Mouse (Mus musculus): ENCODE data around the gene Aifm1. TPM values are rescaled to one million over a fixed set of nuclear protein-coding genes. Genes with fewer than 3 reads are reported as not detected.
"Not testable (repeated sequence)": the region's sequence is repeated elsewhere in the genome, so short reads cannot be mapped to it uniquely, and the experiment has no call there.

The Aifm1 gene
- polyA plus RNA-seq, 1 experiment from 2014 or later, result 85.8 TPM

DNA sequence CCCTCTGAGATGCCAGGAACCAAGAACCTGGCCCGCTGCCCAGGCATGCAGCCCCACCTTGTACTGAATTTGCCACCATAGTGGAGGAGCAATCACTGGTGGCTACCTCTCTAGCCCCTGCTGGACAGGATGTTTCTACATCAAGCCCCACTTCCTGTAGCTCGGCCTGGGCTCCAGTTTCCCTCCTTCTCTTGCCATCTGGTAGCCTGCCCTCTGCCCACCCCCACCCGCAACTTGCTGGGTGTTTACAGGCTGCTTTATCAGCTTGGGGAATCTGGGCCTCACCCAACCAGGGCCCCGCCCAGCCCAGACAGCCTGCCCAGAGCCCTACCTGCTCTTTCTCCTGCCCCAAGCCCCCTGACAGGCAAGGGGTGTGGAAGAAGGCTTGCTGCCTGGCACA, 74.3 kb downstream of the Aifm1 start:
- DNase-seq (ENCODE audit: low spot score), result no peak
- Histone ChIP-seq H3K27ac (replicated peaks; ENCODE audit: low read depth, low read length) (no peak overlapping the region), H3K9me3 (ENCODE audit: control insufficient read depth, low read length) (no peaks in the 10 kb centered on the region), H3K4me1 (ENCODE audit: control insufficient read depth, insufficient read depth, low read length) (no peaks in the 10 kb centered on the region), H3K4me3 (ENCODE audit: low read depth, low read length) (no peak overlapping the region), H3K36me3 (ENCODE audit: control insufficient read depth, insufficient read depth, low read length) (no peaks in the 10 kb centered on the region), H3K9ac (ENCODE audit: low read length) (no peak overlapping the region), H3K27me3 (ENCODE audit: control insufficient read depth, insufficient read depth, low read length) (no peaks in the 10 kb centered on the region), H3K4me2 (ENCODE audit: low read depth, severe bottlenecking) (no peak overlapping the region)
- ATAC-seq (ENCODE audit: insufficient number of reproducible peaks, low FRiP score, low TSS enrichment, low read depth), result no peak
- 50% methylated on average over 4 of the region's 4 CpGs for WGBS

DNA sequence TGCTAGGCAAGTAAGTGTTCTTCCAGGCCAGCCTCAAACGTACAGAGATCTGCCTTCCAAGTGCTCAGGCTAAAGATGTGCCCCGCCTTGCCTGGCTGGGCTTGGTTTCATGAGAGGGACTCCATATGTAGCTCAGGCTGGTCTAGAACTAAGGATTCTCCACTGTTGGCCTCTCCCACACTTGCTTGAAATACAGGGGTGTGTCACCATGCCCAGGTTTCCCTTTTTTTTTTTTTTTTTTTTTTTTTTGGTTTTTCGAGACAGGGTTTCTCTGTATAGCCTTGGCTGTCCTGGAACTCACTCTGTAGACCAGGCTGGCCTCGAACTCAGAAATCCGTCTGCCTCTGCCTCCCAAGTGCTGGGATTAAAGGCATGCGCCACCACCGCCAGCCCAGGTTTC, 77.3 kb downstream of the Aifm1 start:
- not testable (repeated sequence) for H3K9ac ChIP-seq (ENCODE audit: low read length); H3K4me2 ChIP-seq (ENCODE audit: low read depth, severe bottlenecking); ATAC-seq (ENCODE audit: insufficient number of reproducible peaks, low FRiP score, low TSS enrichment, low read depth); H3K36me3 ChIP-seq (ENCODE audit: control insufficient read depth, insufficient read depth, low read length); H3K27me3 ChIP-seq (ENCODE audit: control insufficient read depth, insufficient read depth, low read length); H3K27ac ChIP-seq (replicated peaks; ENCODE audit: low read depth, low read length); DNase-seq (ENCODE audit: low spot score); H3K4me1 ChIP-seq (ENCODE audit: control insufficient read depth, insufficient read depth, low read length); H3K4me3 ChIP-seq (ENCODE audit: low read depth, low read length); H3K9me3 ChIP-seq (ENCODE audit: control insufficient read depth, low read length)
- 88% methylated on average over 4 of the region's 7 CpGs for WGBS

DNA sequence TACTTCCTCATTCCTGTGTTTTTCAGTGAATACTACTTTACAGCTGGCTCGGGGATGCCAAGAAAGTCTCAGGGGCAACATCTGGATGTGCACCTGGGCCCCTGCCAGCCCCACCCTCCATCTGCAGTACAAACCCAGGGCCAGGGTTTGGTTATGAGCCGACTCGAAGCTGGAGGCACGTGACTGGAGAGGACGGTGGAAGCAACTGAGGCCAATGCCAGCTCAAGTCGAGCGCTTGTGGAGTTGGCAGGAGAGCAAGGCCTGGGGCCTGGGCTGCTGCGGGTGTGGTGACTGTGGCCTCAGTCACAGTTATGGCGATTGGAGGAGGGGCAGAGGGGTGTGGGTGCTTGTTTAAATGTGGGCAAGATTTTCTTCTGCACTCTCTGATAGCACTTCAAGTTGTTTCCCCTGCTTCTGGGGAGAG, 77.9 kb downstream of the Aifm1 start:
- ATAC-seq (ENCODE audit: insufficient number of reproducible peaks, low FRiP score, low TSS enrichment, low read depth), result no peak
- H3K27ac ChIP-seq (replicated peaks; ENCODE audit: low read depth, low read length), result no peak overlapping the region
- no peak for DNase-seq (ENCODE audit: low spot score)
- H3K27me3 ChIP-seq (ENCODE audit: control insufficient read depth, insufficient read depth, low read length), result no peaks in the 10 kb centered on the region
- 80% methylated on average over 9 of the region's 9 CpGs for WGBS
- no peak overlapping the region for H3K4me3 ChIP-seq (ENCODE audit: low read depth, low read length)
- H3K4me1 ChIP-seq (ENCODE audit: control insufficient read depth, insufficient read depth, low read length), result no peaks in the 10 kb centered on the region; the same call in 1 of the 2 replicates
- H3K9ac ChIP-seq (ENCODE audit: low read length), result no peak overlapping the region
- no peak overlapping the region for H3K4me2 ChIP-seq (ENCODE audit: low read depth, severe bottlenecking)
- H3K36me3 ChIP-seq (ENCODE audit: control insufficient read depth, insufficient read depth, low read length), result no peaks in the 10 kb centered on the region
- no peaks in the 10 kb centered on the region for H3K9me3 ChIP-seq (ENCODE audit: control insufficient read depth, low read length)

DNA sequence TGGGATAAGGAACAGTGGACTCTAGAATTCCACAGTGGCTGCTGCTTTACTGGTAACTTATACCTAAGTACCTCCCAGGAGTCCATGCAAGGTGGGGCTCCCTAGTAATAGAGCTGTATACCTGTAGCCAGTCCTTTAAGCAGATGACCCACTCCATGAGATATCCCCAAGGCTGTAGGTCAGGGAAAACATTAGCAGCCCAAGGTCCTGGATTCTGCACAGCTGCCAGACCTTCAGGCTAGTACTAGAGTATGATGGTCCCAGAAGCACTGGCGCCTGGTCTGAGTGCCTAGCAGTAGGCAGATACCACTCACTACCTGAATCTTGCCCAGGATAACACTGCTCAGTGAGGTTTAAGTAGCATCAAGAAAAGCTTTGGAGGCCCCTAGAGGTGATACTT, 79.1 kb downstream of the Aifm1 start:
- no peaks in the 10 kb centered on the region for H3K9me3 ChIP-seq (ENCODE audit: control insufficient read depth, low read length)
- 94% methylated on average over 1 of the region's 1 CpGs for WGBS
- H3K27ac ChIP-seq (replicated peaks; ENCODE audit: low read depth, low read length), result no peak overlapping the region
- no peak overlapping the region for H3K9ac ChIP-seq (ENCODE audit: low read length)
- no peak overlapping the region for H3K4me3 ChIP-seq (ENCODE audit: low read depth, low read length)
- no peaks in the 10 kb centered on the region for H3K27me3 ChIP-seq (ENCODE audit: control insufficient read depth, insufficient read depth, low read length)
- ATAC-seq (ENCODE audit: insufficient number of reproducible peaks, low FRiP score, low TSS enrichment, low read depth), result no peak
- no peaks in the 10 kb centered on the region for H3K36me3 ChIP-seq (ENCODE audit: control insufficient read depth, insufficient read depth, low read length)
- no peak for DNase-seq (ENCODE audit: low spot score)
- no peaks in the 10 kb centered on the region; the same call in 1 of the 2 replicates for H3K4me1 ChIP-seq (ENCODE audit: control insufficient read depth, insufficient read depth, low read length)
- H3K4me2 ChIP-seq (ENCODE audit: low read depth, severe bottlenecking), result no peak overlapping the region

DNA sequence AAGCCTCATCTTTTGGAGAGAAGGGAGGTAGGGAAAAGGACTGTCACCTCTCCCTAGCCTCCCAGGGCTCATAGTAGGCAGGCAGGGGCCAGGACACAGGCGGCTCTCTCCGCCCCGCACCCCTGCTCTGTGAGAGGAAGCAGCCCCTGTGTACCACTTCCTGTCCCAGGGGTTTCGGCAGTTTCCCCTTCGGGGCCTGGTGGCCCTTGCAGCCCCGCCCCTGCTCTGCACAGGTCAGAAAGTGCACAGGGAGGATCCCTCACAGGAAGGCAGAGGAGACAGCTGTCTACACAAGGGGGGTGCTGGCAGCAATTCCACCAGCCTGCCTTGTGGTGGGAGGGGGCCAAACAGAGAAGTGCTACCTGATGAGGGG, 79.8 kb downstream of the Aifm1 start:
- H3K27me3 ChIP-seq (ENCODE audit: control insufficient read depth, insufficient read depth, low read length), result no peaks in the 10 kb centered on the region
- H3K4me1 ChIP-seq (ENCODE audit: control insufficient read depth, insufficient read depth, low read length), result no peaks in the 10 kb centered on the region; the same call in 1 of the 2 replicates
- no peak overlapping the region for H3K4me3 ChIP-seq (ENCODE audit: low read depth, low read length)
- 34% methylated on average over 6 of the region's 6 CpGs for WGBS
- H3K9ac ChIP-seq (ENCODE audit: low read length), result no peak overlapping the region
- ATAC-seq (ENCODE audit: insufficient number of reproducible peaks, low FRiP score, low TSS enrichment, low read depth) (no peak), DNase-seq (ENCODE audit: low spot score) (no peak)
- no peaks in the 10 kb centered on the region for H3K36me3 ChIP-seq (ENCODE audit: control insufficient read depth, insufficient read depth, low read length)
- no peaks in the 10 kb centered on the region for H3K9me3 ChIP-seq (ENCODE audit: control insufficient read depth, low read length)
- H3K27ac ChIP-seq (replicated peaks; ENCODE audit: low read depth, low read length), result no peak overlapping the region
- no peak overlapping the region for H3K4me2 ChIP-seq (ENCODE audit: low read depth, severe bottlenecking)

DNA sequence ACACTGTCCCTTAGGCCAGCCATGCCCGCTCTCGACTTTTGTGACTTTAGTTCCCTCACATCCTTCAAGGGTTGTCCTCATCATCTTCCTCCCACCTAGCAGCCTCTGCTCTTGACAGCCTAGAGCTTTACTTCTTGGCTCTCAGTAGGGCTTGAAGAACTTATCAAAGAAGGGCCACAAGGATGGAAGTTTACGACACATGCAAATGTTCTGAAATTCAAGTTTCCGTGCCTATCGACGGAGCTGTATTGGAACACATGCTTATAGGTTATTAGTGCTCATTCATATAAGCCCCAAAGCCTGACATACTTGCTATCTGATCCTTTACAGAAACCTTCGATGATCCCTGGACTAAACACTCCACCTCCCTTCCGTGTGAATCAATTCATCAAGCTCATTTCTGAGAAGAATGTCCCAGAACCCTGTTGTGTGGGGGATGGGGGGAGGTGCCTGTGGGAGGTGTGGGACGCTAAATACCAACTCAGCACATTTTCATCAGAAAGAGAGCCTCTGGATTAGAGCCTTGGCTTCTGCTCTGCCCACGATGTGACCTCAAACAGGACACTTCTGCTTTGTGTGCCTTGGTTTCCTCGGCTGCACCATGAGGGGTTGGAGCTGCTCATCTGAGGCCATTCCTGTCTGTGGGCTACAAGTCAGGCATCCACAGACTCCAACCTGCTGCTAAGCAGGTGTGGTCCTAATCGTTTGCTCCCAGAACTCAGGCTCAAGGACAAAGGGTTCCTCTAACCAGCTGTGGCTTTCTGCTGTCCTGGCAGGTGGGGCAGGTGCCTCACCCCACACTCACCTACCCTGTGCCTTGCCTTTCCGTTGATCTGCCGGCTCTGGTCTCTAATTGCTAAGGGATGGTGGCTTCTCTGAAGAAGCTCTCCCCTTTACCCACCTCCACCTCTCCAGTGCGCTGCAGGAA, 80.5 kb downstream of the Aifm1 start:
- H3K4me1 ChIP-seq (ENCODE audit: control insufficient read depth, insufficient read depth, low read length), result no peaks in the 10 kb centered on the region; the same call in 1 of the 2 replicates
- H3K27ac ChIP-seq (replicated peaks; ENCODE audit: low read depth, low read length), result no peak overlapping the region
- ATAC-seq (ENCODE audit: insufficient number of reproducible peaks, low FRiP score, low TSS enrichment, low read depth) (no peak), DNase-seq (ENCODE audit: low spot score) (no peak)
- no peak overlapping the region for H3K4me3 ChIP-seq (ENCODE audit: low read depth, low read length)
- H3K9ac ChIP-seq (ENCODE audit: low read length), result no peak overlapping the region
- no peaks in the 10 kb centered on the region for H3K9me3 ChIP-seq (ENCODE audit: control insufficient read depth, low read length)
- no peak overlapping the region for H3K4me2 ChIP-seq (ENCODE audit: low read depth, severe bottlenecking)
- H3K27me3 ChIP-seq (ENCODE audit: control insufficient read depth, insufficient read depth, low read length), result no peaks in the 10 kb centered on the region
- no peaks in the 10 kb centered on the region for H3K36me3 ChIP-seq (ENCODE audit: control insufficient read depth, insufficient read depth, low read length)
- 64% methylated on average over 15 of the region's 15 CpGs for WGBS

DNA sequence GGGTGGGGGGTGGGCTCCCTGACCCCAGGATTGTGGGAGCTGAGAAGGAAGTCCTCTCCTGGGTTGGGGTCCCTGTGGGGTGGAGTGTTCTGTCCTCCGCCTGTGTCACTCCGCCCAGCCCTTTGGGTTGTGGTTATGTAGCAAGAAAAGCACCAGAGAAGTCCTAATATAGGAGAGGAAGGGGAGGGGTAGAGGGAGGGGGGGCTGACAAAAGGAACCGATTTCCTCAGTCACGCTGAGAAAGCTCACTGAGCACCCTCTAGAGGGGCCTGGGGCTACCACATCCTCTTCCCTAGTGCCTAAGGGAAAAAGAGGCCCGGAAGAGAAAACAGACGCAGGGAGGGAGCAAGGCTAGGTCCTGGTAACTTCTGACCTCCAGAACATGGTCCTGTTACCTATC, 83.8 kb downstream of the Aifm1 start:
- Histone ChIP-seq H3K27ac (replicated peaks; ENCODE audit: low read depth, low read length) (no peak overlapping the region), H3K27me3 (ENCODE audit: control insufficient read depth, insufficient read depth, low read length) (no peaks in the 10 kb centered on the region), H3K4me3 (ENCODE audit: low read depth, low read length) (no peak overlapping the region), H3K4me2 (ENCODE audit: low read depth, severe bottlenecking) (no peak overlapping the region), H3K9ac (ENCODE audit: low read length) (no peak overlapping the region), H3K4me1 (ENCODE audit: control insufficient read depth, insufficient read depth, low read length) (no peaks in the 10 kb centered on the region; the same call in 1 of the 2 replicates), H3K9me3 (ENCODE audit: control insufficient read depth, low read length) (no peaks in the 10 kb centered on the region), H3K36me3 (ENCODE audit: control insufficient read depth, insufficient read depth, low read length) (no peaks in the 10 kb centered on the region)
- WGBS, result 44% methylated on average over 6 of the region's 6 CpGs
- no peak for DNase-seq (ENCODE audit: low spot score)
- no peak for ATAC-seq (ENCODE audit: insufficient number of reproducible peaks, low FRiP score, low TSS enrichment, low read depth)

DNA sequence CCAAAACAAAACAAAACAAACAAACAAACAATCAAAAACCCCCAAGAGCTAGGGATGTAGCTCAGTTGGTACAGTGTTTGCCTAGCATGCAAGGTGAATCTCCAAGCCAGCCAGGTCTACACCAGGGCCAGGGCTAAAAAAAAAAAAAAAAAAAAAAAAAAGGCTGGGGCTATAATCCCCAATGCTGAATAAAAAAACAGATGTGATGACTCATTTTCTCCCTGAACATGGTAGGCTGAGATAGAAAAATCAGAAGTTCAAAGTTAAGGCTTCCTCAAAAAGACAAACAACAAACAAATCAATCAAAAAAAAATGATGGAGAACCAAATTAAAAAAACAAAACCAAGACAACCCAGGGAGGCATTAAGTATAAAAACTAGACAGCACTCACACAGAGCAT, 84.3 kb downstream of the Aifm1 start:
- no peak overlapping the region for H3K4me3 ChIP-seq (ENCODE audit: low read depth, low read length)
- no peaks in the 10 kb centered on the region; the same call in 1 of the 2 replicates for H3K4me1 ChIP-seq (ENCODE audit: control insufficient read depth, insufficient read depth, low read length)
- H3K27me3 ChIP-seq (ENCODE audit: control insufficient read depth, insufficient read depth, low read length), result no peaks in the 10 kb centered on the region
- no peak overlapping the region for H3K4me2 ChIP-seq (ENCODE audit: low read depth, severe bottlenecking)
- H3K27ac ChIP-seq (replicated peaks; ENCODE audit: low read depth, low read length), result no peak overlapping the region
- H3K9ac ChIP-seq (ENCODE audit: low read length), result no peak overlapping the region
- DNase-seq (ENCODE audit: low spot score) (no peak), ATAC-seq (ENCODE audit: insufficient number of reproducible peaks, low FRiP score, low TSS enrichment, low read depth) (no peak)
- H3K9me3 ChIP-seq (ENCODE audit: control insufficient read depth, low read length), result no peaks in the 10 kb centered on the region
- no peaks in the 10 kb centered on the region for H3K36me3 ChIP-seq (ENCODE audit: control insufficient read depth, insufficient read depth, low read length)
